Mouse (Mus musculus) lung, postnatal 25 days (tissue): ENCODE measurements around the gene Cdh12.
"Not testable (repeated sequence)": the region's sequence is repeated elsewhere in the genome, so short reads cannot be mapped to it uniquely, and the experiment has no call there.

Experiments
- DNase-seq: peaks from one replicate; pipeline ENCODE4 v3.0.0; 2022; ENCODE audit warnings: low spot score

Gene Cdh12

DNA sequence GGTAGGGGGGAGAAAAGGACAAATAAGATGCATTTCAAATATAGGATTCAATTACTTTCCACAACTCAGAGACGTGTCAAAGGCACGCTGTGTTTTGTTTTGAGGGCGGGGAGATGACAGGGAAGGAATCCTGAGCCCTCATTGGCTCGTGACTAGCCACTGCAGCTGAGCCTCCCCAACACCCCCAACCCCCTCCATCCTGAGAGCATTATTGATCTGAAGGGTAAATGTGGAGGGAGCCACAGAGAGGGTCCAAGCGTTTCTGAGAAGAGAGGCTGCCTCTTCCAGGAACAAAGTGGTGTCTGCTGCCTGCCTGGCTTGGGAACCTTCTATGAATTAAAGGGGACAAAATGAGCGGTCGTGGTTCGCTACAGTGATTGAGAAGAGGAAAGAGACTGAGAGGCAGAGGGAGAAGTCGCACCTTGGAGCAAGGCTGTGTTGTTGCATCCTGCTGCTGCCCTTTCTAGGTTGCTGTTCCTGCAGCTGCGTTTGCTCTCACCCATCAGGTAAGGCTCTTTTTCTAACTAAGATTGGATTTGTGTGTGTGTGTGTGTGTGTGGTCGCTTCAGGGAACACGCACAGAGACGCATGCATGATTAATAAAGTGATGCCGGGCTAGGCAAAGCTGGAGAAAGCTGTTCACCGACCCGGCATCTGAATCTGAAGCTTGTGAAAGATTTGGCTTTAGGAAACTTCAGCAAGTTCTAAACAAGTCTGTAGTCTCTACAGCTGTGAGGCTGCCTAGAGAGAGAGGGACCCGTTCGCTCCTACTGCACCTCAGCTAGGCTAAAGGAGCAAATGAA, at the start of gene Cdh12:
Cdh12 (plus strand) TSS at position 405 of the 803 bp plus-strand sequence.
- no peak for DNase-seq

DNA sequence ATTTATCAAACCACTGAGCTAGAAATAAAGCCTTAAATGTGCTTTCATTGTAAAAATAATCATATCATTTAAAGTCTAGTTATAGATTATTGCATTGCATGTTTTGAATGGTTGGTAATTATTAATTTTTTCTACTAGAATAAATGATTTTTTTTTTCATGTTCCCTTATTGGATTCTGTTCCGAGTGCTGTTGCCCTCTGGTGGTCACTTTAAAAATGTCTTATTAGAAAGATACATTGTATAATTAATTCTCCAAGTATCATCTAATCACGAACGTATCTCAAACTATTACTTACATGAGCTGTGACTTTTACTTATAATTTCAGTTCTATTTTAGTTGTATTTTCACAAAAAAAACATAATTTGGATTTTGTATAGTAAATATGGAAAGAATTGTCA, 45.5 kb upstream of the Cdh12 start:
- no peak for DNase-seq

DNA sequence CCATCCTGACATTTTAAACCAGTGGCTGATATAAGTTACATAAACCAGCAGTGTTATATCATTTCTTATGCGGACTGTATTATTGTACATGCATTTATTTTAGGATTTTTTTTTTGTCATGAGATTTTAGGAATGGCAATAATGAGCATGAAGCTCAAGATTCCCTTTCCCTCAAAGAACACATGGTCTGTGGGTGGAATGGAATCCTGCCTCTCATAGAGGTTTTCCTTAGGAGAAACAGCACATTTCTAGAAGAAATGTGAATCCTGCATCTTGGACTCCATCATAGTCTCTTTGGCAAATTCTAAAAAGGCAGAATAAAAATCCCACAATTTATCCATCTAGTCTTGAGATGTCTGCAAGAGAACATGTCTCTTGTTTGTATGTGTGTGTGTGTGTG, 35.7 kb upstream of the Cdh12 start:
- no peak for DNase-seq

DNA sequence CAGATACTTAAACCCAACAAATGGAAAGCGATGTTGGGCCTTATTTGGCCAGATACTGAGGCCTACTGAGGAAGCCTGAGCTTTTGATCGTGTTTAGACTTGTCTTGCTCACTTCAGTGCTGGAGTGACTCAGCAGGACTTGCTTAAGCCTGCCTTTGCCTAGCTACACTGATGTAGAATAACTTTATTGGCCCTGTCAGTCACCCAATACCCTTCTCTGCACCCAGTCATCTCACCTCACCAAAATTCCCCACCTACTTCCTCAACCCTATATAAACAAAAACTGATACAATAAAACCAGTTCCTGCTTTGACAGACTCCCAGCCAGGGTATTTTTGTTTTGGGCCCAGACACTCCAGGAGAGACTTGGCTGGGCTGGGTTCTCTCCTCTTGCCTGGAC, 12.7 kb upstream of the Cdh12 start:
- no peak for DNase-seq

DNA sequence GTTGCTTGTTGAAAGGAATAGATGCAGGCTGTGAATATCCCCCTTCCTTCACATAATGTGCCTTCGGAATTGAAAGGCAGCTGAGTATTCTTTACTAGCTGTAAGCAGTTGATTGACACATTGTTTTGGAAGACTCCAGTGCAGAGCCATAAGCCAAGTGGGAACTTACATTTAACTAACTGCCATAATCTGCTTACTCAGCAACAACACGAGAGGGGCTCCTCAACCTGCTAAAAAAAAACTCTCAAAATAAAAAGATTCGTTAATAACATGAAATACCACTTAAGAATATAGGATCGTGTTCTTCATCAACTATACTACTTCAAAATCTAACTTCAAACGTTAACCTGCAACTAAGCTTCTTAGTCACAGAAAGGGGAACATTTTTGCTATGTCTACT, 1.5 kb downstream of the Cdh12 start:
- DNase-seq, result no peak

DNA sequence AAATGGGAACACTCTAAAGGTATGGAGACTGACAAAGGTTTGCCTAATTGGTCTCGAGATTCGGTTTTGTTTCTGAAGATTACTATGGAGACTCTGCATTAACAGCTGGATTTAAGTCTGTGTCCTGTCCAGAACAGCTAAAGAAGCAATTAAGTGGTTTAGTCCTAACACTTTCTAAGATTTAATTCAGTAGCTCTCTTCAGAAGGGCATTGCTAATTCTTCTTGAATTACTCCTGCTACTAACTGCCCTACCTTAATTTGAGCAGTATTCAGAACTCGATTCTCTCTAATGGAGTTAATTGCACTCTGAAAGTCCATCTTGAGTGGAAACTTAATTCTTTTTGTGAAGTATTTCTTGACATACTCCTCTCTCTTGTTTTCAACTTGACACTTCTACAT, 9.4 kb downstream of the Cdh12 start:
- DNase-seq, result no peak

DNA sequence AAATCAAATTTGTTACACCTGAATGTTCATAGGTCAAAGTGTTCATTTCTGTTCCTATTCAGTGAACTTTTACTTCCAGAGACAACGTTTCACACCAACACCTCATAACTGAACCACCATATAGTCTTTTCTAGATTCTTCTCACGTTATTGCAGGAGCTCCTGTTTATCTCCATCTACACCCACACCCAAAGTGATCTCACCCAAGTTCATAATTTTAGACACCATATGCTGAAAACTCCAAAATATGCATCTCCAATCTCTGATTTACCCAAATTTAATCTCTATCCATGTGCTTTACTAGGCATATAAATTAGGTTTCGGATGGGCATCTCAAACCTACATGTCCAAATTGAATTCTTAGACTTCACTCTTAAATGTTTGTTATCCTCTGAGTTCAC, 13.4 kb downstream of the Cdh12 start:
- DNase-seq, result no peak

DNA sequence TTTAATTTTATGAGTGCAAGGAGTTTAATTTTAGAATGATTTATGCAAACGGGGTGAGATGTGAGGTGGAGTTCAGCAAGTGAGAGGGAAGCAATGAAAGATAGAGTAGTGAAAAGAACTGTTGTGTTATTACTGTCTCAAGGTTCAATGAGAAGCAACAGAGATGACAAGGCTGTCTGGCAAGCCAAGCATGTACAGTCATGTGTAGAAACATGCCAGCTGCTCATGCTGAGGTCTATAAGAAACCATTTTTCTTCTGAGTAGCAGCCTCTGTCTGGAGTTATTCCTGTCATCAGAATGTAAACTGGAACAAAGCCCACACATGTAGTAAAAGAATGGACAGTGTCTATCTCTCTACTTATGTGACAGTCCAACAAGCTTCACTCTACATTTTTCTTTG, 14.5 kb downstream of the Cdh12 start:
- DNase-seq, result no peak

DNA sequence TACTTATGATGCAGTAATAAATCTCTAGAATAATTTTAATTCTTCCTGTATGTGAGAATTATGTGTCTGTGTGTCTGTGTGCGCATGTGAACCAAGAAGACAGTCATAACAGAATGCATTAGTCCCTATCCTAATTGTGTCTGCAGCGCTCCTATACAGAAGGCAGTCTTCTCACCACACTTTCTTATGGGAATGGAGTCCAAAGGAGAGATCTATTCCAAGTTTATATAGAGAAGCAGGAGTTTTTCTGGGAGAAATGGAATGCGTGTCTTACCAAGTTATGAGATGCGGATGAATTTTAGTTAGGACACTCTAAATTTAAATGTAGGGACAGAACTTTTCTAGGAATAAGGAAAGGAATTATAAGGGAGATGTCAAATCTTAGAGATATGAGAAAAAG, 101.9 kb downstream of the Cdh12 start:
- no peak for DNase-seq

DNA sequence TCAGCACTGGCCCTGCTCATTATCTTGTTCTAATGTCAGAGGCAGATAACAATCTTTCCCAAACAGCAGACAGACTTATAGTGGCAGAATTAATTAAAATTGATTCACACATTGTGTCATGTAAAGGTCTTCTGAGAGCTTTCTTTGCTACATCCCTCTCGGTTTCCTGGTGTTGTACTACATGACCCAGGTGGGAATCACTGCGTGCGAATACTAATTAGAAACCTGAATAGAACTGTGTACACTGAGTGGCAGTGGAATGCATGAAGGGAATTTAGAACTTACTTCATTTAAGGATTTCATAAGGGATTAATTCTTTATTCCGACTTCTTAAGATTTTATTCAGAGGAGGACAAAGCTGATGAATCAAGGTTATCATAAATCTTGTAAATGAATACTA, 121.9 kb downstream of the Cdh12 start:
- DNase-seq, result no peak

DNA sequence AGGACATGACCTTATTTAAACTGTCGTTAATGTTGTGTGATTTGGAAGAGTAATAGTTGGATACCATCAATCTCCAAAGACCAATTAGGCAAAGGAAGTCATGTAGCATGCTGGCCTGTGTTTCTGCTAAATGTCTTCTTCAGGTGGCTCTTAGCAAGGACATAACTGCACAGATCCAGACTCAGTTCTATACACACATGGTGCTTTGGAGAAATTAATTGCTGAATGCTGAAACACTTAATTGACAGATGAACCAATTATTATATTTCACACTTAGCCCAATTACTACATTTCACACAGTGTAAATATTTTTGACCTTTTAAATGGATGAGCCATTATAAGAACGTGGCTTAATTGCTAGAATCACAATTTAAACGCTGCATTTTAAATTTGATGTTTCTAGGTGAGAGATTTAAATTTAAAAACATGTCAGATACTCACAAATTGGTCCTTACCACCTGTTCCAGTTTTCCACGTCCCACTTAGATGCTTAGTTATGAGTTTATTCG, 133.6 kb downstream of the Cdh12 start:
- DNase-seq, result no peak

DNA sequence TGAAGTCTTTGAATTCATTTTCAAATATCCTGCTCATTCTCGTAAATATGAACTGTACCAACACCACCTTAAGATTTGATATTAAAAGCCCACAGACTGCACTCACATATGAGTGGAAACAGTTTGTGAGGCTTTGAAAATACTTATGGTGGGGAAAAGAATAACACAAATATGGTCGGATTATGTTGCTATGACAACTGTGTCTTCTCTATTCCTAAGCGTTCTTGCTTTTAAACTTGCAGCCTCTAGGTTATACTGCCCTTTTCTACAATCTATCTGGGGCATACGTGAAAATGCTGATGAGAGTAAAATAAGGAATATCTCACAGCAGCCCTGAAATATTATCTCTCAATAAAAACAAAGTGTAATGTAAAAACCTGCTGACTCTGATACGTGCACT, 142.5 kb downstream of the Cdh12 start:
- no peak for DNase-seq

DNA sequence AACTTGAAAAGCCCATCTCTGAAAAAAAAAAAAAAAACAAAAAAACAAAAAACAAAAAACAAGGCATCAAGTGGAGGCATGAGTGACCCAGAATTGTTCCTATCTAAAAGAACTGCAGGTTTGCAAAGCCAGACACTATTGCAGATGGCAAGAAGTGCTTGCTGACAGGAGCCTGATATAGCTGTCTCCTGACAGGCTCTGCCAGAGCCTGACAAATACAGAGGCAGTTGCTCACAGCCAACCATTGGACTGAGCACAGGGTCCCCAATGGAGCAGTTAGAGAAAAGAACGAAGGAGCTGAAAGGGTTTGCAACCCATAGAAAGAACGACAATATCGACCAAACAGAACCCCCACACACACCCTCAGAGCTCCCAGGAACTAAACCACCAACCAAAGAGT, 156.7 kb downstream of the Cdh12 start:
- DNase-seq, result not testable (repeated sequence)

DNA sequence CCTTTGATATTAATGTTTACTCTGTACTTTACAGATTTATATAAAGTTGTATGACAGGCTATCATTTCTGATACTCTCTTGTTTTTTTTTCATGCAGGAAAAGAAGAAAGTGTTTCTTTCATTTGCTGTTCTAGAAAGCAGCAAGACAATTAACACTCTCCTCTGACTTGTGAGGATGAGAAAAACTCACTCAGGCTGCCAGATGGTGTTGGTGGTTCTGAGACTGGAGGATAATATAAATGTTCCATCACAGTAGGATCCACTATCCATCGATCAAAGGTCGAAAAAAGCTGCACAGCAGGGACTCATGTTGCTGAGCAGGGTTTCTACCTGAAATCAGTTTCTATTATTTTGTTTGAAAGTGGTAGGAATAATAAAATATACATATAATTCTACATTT, 185.5 kb downstream of the Cdh12 start:
- DNase-seq, result no peak

DNA sequence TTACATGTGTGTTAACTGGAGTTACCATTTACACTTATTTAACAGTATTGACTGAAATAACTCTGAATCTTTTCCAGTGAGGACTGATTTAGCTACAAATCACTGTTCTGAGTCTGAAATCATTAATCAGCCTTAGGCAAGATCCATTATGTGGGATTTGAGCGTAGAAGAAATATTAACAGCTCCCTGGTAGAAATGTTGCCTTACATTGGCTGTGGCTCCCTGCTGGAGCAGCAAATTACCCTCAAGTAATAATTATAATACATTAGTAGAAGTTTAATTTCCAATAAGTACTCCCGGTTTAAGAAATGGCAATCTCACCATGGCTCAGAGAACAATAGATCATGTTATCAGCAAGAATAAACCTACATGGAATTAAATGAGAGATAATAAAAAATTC, 190.1 kb downstream of the Cdh12 start:
- no peak for DNase-seq

DNA sequence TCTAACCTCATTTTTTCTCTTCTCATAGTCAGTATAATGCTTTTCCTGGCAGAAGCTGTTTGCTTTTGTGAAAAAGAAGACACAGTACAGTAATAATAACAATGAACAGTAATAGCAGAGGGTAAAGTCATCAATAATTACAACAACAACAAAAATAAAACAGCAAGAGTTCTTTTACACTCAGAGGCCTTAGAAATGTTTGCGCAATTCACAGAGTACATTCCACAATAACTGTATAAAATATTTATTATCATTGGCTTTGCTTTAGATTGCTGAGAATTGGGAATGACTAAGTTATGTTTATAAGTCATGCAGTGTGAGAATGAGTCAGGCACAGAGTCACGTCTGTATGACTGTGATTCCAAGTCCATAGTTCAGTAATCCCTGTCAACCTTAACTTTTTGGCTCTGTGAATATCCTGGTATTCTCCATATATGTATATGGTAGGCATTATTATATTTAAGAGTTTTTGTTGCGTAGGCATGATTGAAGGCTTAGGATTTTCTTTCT, 193.9 kb downstream of the Cdh12 start:
- DNase-seq, result no peak

DNA sequence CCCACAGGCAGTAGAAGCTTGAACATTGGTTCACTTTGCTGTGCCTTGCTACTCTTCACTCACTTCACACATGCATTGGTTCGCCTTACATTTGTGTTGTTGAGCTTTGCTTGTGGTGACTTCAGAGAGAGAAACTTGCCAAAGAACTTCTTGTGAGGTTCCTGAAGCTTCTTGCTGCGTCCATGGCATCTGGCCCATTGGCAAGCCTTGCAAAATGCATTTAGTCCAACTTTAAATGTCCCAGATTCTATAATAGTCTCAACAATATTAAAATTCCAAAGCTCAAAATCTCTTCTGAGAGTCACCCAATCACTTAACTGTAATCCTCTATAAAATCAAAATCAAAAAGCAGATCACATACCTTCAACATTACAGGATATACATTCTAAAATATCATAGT, 211.2 kb downstream of the Cdh12 start:
- no peak for DNase-seq

DNA sequence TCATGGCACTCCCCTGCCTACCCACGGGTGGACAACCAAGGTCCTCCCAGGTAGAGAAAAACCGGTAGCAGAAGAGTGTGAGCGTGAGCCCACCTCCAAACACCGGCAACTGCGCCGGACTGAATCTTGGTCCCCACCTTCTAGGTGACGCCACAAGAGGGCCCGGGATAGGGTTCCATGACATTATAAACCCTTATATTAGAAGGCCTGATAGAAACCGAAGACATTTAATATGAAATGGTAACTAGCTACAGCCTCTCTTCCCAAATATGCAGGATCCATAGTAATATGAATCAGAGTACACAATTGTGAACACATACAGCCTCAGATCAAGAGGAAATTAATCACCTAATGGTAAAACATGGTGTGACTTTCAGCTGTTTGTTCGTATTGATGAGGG, 217.6 kb downstream of the Cdh12 start, which contains the start of gene Acot10:
Acot10 (minus strand) TSS at position 101 of the 400 bp plus-strand sequence.
- DNase-seq, result no peak

DNA sequence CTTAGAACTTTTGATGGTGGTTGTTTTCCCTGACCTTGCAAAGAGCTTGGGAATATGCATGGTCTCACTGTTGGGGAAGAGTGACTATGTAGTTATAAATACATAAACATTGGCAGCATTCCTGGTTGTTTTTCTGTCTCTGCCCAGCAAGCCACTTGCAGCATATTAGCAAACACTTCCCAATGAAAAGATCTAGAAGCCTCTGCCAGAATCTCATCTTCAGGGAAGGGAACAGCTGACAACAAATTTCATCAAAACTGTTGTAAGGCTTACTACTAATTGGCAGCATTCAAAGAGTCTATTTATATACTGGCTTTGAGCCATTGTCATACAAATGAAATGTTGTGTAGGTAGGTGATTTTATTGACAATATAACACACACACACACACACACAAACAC, 218.3 kb downstream of the Cdh12 start:
- DNase-seq, result no peak

DNA sequence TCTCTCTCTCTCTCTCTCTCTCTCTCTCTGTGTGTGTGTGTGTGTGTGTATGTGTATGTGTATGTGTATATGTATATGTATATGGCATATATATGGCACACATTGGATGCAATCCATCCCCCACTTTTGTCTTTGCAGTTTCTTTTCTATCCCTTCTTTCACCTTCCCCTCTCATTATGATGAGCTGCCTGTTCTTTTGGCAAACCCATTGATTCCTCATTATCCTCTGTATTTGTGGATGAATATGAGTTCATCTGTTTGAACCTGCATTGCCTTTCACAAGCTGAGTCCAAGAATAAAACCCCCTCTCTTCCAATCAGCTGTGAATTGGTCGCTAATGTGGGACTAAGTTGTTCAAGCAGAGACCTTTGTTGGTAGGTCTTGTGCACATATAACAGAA, 218.9 kb downstream of the Cdh12 start:
- no peak for DNase-seq

DNA sequence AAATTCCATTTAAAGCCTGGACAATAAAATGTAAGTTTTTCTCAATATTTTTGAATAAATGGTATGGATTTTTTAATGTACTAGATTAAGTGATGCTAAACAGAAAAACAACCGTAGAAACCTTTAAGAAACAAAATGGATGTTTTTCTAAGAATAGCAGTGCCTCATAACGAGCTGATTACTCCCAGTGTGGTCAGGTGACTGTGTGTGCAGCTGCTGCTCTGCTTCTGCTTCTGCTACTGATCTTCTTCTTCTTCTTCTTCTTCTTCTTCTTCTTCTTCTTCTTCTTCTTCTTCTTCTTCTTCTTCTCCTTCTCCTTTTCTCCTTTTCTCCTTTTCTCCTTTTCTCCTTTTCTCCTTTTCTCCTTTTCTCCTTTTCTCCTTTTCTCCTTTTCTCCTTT, 220.4 kb downstream of the Cdh12 start:
- DNase-seq, result not testable (repeated sequence)

DNA sequence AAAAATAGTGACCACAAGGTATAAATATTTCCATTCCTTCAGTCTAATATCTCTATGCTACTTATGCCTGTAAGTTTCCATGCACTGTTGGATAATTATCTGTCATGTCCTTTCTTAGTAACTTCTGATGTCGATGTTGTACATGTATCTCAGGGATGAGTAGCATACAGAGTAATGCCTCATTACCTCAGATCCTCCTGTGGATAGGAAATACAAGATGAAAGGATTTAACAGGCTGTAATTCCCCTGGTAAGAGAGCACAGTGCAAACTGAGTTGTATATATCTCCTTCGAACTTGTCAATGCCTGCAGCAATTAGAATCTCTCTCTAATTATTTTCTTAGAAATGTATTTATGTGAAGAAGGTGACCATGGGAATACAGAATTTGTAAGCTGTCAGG, 233.7 kb downstream of the Cdh12 start:
- no peak for DNase-seq

DNA sequence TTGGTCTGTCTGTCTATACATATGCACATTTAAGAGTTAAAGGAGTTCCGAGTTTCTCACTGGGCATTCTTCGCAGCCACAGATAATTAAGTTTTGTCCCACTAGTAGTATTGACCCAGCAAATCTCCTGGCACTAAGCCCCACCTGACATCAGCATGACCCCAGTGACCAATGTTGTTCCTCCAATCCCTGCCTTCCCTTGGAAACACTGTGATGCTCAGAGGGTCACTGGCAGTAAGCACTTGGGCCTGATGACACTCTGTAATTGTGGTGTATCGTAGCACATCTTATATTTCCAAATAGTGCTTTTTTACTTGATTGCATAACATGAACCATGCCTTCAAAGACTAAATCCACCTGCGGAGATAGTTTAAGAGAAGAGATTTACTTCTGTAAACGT, 235.1 kb downstream of the Cdh12 start:
- no peak for DNase-seq

DNA sequence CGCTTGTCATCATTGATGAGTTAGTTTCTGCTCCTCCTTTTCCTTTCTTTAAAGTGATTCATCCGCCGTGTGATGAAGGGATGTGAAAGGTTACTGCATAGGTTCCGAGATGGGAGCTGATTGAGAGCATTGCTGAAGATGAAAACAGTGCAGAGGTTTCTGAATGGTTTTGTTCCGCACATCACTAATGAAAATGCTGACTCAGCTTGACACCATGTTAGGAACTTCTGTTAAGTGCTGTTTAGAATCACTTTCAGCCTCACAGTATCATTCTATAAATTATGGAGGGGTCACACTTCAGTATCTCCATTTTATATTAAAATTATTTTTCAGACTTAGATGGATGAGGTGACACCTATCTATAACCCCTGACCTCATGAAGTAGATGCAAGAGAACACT, 247.2 kb downstream of the Cdh12 start:
- no peak for DNase-seq
